Mouse (Mus musculus): Measurements from ENCODE around the gene Washc1.
"Not testable (repeated sequence)": the region's sequence is repeated elsewhere in the genome, so short reads cannot be mapped to it uniquely, and the experiment has no call there.

Washc1 gene

DNA sequence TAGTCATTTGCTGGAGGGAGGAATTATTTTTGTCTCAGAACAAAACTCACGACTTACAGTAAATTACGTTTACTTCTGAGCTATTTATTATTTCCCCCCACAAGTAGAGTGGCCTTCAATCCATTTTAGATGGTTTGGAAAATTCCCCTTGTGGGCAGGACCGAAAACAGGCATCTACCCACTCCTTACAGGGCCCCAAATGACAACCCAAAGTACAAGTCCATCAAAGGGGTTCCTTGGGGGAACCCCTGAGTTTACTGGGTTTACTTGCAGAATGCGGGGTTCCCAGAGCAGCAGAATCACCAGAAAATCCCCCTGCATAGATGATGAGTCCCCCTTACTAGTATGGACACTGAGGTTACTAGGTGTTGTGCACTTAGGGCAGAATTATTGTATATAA, 821 bp downstream of the Washc1 start:
- no peak for DNase-seq (ENCODE audit: low spot score in 2 of 2)

- DNase-seq (ENCODE audit: low spot score in 2 of 2) = no peak
These were observed 7.6 kb downstream of the Washc1 start for GRCm38 (mm10) chr17:66118991-66119390.

DNA sequence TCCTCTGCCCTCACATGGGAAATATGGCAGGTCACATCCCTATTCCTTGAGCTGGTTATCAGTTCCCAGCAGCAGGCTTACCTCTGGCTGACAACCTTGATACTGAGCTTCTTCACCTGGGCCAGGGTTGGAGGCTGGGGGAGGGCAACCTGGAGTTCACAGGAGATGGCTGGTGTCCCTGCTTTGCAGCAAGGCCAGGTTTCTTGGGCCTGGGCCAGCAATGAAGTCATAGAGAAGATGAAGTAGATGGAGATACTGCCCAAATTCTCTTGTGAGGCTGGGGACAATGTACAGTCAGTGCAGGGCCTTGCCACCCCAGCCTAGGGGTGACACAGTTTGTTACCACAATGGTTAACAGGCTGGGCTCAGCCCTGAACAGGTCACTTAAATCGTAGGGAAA, 9.4 kb downstream of the Washc1 start:
- no peak for DNase-seq (ENCODE audit: low spot score in 2 of 2)

DNA sequence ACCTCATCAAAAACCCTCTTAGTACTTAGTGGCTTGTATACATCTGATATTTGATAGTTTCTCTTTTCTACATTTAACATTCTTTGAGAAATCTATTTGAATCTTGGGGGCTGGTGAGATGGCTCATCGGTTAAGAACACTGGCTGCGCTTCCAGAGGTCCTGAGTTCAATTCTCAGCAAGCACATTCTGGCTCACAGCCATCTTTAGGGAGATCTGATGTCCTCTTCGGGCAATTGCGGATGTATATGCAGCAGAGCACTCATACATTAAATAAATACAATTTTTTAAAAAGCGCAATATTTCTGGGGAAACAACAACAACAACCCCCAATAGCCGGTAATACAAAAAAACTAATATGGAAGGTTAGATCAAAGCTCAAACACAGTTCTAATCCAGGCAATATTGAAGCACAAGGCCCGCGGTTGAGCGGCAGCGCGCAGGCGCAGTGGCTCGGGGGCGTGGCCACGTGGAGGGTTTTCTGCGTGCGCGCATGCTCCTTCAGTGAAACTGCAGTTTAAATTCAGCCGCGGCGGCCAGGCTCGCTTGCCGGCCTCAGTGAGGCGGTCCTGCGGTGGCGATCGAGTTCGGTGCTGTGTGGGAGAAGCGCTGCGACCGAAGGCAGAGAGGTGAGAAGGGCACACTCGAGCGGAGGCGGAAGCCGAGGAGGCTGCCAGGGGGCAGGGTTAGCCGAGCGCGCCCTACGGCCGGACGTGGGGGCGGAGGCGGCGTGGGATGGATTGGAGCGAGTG, 11.9 kb downstream of the Washc1 start, which contains the start of gene Ddx11:
TSS of gene Ddx11 (plus strand) at position 455 of the 750 bp plus-strand sequence.
- DNase-seq (ENCODE audit: low spot score in 2 of 2) = peak; percentile 86 to 97

DNA sequence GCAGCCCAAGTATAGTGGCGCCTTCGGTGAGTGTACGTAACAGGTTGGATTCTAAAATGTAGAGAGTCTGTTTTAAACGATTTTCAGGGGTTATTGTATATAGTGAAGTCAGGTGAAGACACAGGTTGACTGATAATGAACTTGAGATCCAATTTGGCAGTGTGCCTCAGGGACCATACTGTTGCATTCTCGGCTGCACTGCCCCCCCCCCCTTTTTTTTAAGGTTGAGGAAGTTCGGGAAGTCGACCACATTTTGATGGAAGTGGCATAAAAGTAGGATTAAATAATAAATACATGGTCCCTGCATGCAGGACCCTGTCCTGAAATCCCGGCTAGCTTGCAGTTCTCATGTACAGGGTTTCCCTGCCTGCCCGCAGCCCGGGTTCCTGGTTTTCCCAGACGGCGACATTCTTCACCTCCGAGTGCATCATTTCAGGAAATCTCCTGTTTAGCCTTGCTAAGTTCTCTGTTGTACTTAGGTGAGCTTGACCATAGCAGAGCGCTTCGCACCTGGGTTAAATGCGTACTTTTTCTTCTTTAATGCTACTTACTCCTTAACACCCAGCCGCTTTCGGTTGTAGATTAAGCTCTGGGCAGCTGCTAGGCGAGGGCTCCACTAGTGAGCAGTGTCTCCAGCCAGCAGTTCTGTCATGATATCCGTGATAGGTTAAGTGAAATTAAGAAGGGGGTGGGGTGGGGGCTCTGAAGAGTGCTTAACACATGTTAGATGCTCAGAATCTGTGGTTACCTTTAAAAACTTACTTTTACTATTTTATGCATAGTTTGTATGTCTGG, 12.7 kb downstream of the Washc1 start:
- no peak for DNase-seq (ENCODE audit: low spot score in 2 of 2)

DNA sequence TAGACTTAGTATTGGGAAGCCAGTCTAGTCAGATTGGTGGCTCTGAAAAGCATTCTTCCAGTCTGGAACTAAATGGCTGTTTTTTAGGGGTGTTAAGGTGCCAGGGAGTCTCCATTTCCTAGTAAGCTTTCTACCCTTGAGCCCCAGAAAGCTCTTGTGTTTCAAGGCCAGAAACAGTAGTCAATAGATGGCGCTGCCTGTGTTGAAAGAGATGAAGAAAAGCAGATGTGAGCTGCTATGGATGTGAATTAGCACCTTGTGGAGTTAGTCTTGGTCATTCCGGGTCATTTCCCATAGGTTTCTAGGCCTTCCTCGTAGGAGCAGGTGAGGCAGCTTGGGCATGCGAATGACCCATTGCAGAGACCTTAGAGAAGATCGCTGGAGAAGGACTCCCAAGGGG, 13.9 kb downstream of the Washc1 start:
- no peak for DNase-seq (ENCODE audit: low spot score in 2 of 2)

DNA sequence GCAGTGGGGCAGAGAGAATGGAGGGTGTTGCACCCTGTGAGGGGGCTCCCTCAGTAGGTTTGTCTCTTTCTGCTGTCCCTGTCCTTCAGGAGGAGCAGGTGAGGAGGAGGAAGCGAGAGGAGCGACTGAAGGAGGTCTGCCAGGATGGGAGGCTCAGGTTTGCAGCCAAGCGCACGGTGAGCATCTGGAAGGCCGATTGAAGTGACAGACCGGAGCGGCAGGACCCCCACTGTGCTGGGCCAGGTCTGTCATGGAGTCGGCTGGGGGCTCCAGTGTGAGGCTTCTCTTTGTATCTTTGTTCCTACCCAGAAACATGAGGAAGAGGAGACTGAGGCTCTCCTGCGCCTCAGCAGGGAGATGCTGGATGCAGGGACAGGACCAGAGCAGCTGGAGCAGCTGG, 19.0 kb downstream of the Washc1 start:
- no peak for DNase-seq (ENCODE audit: low spot score in 2 of 2)

DNA sequence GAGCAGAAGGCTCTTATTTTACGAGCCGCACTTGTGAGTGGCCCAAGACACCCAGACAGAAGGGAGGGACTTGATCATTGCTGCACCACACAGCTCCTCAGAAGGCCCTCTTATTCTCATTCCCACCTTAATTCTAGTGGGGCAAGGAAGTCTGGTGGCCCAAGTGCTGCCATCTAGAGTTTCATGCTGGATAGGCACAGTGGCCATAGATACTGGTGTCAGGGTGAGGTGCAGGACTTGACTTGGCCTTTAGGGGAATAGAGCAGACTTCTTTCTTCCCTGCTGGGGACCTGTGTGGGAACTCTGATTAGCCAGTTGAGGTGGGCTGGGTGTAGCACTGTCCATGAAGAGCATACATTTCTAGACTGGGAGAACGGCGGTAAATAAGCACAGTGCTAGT, 19.9 kb downstream of the Washc1 start:
- no peak for DNase-seq (ENCODE audit: low spot score in 2 of 2)

DNA sequence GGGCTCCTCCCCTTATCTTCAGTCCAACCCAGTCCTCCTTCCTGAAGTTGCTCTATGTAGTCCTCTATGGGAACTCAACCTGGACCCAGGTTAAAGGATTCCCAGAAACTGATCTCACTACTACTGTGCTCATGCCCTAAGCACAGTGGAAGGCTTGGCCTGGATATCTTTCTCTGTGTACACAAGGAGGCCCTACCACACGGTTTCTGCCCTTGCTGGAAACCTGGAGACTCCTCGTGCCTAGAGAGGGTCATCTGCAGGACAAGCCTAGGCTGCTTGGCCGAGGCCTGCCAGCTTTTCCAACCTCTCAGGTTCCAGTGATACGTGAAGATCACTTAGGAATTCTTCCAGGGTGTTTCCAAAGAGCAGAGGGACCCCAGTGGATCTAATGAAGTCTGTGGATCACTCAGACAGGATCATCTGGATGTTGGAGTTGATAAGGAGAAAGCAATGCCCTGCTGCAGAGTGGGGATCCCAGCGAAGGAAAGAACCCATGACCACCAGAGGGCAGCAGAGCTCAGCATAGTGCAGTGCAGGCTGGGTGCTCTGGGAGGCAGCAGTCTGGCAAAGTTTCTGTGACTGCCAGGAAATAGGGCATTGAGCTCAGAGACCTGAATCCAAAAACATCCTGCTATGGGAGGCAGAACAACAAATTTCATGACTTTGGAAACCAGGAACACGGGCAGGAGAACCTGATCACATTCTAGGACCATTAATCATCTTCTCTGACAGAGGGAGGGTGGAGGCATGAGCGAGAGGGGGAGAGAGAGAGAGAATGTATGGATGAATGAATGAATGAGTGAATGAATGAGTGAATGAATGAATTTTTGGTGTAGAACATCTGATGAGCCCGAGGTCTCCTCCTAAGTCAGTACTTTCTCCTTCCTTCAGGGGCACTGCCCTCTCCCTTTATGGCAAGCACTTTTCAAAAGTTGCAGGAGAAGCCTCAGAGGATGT, 41.6 kb downstream of the Washc1 start:
- not testable (repeated sequence) for DNase-seq (ENCODE audit: low spot score in 2 of 2)

DNA sequence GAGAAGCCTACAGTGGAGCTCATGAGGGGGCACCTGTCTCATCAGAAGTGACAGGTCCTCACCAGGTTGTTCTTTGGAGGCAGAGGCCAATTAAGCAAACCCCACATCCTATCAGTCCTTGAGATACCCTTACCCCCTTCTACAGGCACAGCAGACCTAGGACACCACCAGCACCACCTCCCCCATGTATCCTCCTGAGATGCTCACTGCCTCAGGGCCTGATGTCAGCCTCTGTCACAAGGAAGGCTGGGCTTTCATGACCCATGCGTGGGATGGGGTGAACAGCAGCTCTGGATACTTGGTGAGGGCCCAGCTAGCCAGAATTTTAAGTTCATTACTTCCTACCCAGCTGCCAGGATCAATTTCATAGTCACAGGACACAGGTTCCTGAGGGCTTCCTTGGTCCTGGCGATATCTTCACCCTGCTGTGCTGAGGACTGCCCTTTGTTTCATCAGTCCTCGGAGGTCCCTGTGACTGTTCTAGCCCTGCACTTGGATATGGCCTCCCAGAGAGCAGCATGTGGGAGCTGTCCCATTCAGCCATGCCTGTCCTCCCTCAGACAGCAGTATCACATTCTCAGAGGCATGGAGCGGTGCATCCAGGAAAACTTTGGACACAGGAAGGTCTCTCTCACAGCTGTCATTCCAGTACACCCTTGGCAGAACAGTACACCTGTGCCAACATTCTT, 42.5 kb downstream of the Washc1 start:
- not testable (repeated sequence) for DNase-seq (ENCODE audit: low spot score in 2 of 2)

DNA sequence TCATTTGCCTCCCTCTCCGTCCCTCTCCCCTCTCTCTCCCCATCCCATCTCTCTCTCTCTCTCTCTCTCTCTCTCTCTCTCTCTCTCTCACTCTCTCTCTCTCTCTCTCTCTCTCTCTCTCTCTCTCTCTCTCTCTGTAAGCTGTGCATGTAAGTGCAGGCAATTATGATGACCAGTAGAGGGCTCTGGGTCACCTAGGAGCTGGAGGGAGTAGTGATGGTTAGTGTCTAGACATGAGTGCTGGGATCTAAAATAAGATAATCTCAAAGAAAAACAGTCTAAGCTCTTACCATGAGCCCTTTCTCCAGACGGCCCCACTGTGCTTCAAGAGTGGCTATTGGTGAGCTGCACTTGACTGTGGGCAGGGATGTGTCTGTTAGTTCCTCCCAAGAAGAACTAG, 43.5 kb downstream of the Washc1 start:
- no peak for DNase-seq (ENCODE audit: low spot score in 2 of 2)

GRCm38 (mm10) chr17:66158271-66158670, 46.9 kb downstream of the Washc1 start:
- no peak for DNase-seq (ENCODE audit: low spot score in 2 of 2)

DNA sequence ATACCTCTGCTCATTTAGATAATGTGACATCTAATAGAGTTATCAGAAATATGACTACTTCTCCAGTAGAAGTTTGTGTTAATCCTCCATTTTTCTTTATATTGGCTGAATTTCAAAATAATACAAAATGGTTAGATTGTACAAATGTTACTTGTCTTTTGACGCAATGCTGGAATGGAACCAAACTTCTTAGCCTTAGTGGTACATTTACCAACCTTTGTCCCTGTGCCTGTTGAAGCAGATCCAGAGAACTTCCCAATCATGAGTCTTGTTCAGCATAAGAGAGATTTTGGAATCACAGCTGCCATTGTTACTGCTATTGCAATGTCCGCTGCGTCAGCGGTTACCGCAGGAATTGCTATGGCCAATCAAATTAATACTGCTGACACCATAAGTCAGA, 55.8 kb downstream of the Washc1 start:
- not testable (repeated sequence) for DNase-seq (ENCODE audit: low spot score in 2 of 2)
